Mouse (Mus musculus) urinary bladder, postnatal 4 days (tissue): ENCODE measurements around the gene Smad1.
"Not testable (repeated sequence)": the region's sequence is repeated elsewhere in the genome, so short reads cannot be mapped to it uniquely, and the experiment has no call there.

ENCODE experiments used
- DNase-seq, 2 experiments: peaks; one replicate each; pipeline ENCODE4 v3.0.0; 2021 to 2022; ENCODE audit warnings: low spot score in 2 of 2

The Smad1 gene

GRCm38 (mm10) chr8:79398994-79399650 lies at the start of gene Smad1:
Smad1 (minus strand) TSS chr8:79399518.
- DNase-seq: peak; percentile 91 to 95

- no peak for DNase-seq
Observed at GRCm38 (mm10) chr8:79447260-79447853, 48.0 kb upstream of the Smad1 start.

- DNase-seq: no peak
Observed at GRCm38 (mm10) chr8:79443460-79444098, 44.3 kb upstream of the Smad1 start.

- DNase-seq: no peak
Observed at GRCm38 (mm10) chr8:79433953-79434500, 34.7 kb upstream of the Smad1 start.

GRCm38 (mm10) chr8:79414907-79415306 lies 15.6 kb upstream of the Smad1 start:
- DNase-seq: no peak

- DNase-seq: no peak
Observed at GRCm38 (mm10) chr8:79410501-79410900, 11.2 kb upstream of the Smad1 start.

GRCm38 (mm10) chr8:79407356-79407755 lies 8.0 kb upstream of the Smad1 start:
- not testable (repeated sequence) for DNase-seq

GRCm38 (mm10) chr8:79404895-79405557 lies 5.7 kb upstream of the Smad1 start:
- no peak for DNase-seq

- DNase-seq: no peak
Observed at GRCm38 (mm10) chr8:79400671-79401070, 1.4 kb upstream of the Smad1 start.

- no peak for DNase-seq
Observed at GRCm38 (mm10) chr8:79398251-79398981, 902 bp downstream of the Smad1 start.

GRCm38 (mm10) chr8:79397705-79398250 lies 1.5 kb downstream of the Smad1 start:
- no peak for DNase-seq

GRCm38 (mm10) chr8:79396911-79397310 lies 2.4 kb downstream of the Smad1 start:
- no peak for DNase-seq

- no peak for DNase-seq
Observed at GRCm38 (mm10) chr8:79394009-79394408, 5.3 kb downstream of the Smad1 start.

- DNase-seq: no peak
Observed at GRCm38 (mm10) chr8:79393215-79393614, 6.1 kb downstream of the Smad1 start.

- no peak for DNase-seq
Observed at GRCm38 (mm10) chr8:79392649-79393048, 6.7 kb downstream of the Smad1 start.

- no peak for DNase-seq
Observed at GRCm38 (mm10) chr8:79391454-79391853, 7.9 kb downstream of the Smad1 start.

GRCm38 (mm10) chr8:79389074-79389786 lies 10.1 kb downstream of the Smad1 start:
- no peak for DNase-seq

GRCm38 (mm10) chr8:79386831-79387230 lies 12.5 kb downstream of the Smad1 start:
- no peak for DNase-seq

GRCm38 (mm10) chr8:79386358-79386757 lies 13.0 kb downstream of the Smad1 start:
- DNase-seq: no peak
